Mouse (Mus musculus): ENCODE results near the gene Tmed9. TPM values are rescaled to one million over a fixed set of nuclear protein-coding genes. Genes with fewer than 3 reads are reported as not detected.
"Not testable (repeated sequence)": the region's sequence is repeated elsewhere in the genome, so short reads cannot be mapped to it uniquely, and the experiment has no call there.

The Tmed9 gene
- total RNA-seq, 4 experiments from 2014 or later = 54.1 to 64.0 (median 60.1) TPM

DNA sequence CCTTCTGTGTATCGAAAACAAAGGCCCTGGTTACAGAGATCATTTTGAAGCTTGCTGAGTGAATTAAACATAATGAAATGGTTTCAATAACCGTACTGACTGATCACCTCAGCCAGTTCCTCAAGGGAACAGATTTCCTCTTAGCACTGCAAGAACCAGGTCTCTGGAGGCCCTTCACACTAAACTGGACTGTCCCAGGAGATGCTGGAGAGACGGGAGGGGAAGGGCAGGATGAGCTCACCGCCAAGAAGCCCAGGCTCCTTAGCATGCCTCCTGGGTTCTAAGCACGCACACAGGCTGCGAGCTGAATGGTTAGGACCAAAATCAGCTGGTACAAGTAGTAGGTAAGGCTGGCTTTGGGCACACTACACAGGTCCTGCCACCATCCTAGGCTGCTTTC is 6.5 kb upstream of the Tmed9 start:
- DNase-seq (ENCODE audit: low spot score in 2 of 2) = no peak

DNA sequence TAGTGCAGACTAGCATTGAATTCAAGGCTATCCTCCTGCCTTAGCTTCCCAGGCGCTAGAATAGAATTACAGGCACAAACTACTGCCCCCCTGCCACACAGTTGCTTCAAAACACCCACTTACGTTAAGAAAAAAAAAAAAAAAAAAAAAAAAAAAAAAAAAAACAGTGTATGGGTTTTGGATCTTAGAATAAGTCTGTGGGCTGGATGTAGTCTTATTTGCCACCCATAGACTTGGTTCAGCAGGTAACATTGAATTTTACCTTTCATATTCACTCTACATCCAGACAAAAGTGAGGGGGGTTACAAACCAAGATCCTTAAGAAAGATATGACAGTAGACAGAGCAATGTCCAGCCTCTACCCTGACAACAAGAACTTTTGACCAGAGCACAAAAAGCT is 5.6 kb upstream of the Tmed9 start:
- no peak for DNase-seq (ENCODE audit: low spot score in 2 of 2)

DNA sequence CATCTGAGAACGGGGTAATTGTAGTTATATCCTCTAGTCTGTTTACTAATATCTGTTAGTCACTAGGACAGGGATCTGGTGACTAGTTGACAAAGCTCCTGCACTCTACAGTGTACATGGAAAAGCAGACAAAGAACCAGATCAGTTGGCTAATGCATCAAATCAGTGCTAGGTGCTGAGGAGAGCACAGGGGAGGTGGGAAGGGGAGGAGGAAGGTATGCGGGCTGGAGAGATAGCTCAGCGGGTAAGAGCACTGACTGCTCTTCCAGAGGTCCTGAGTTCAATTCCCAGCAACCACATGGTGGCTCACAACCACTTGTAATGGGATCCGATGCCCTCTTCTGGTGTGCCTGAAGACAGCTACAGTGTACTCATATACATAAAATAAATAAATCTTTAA is 5.0 kb upstream of the Tmed9 start:
- not testable (repeated sequence) for DNase-seq (ENCODE audit: low spot score in 2 of 2)

DNA sequence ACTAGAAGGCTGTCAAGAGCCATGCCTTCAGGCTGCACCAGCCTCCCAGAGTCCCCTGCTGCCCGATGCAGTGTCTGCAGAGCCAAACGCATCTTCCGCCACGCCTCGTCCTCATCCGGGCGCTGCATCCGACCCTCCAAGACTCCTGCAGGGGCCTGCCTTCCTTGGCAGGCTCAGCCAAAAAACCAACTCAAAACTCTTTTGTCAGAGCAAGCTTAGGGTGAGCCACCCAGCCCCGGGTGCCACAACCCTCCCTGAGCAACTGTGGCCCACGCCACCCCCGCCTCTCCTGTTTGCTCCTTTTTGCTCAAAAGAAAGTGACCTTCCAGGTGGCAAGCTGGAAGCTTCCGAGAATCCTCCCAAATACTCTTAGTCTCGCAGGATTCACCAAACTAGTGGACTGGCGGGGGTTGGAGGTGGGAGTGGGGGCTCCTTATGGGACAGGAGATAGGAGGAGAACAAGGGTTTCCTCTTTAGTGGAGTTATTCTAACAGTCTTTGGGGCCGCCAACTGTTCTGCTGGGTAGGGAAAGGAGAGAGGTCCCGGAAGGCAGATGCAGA is 3.7 kb upstream of the Tmed9 start:
- no peak for DNase-seq (ENCODE audit: low spot score in 2 of 2)

DNA sequence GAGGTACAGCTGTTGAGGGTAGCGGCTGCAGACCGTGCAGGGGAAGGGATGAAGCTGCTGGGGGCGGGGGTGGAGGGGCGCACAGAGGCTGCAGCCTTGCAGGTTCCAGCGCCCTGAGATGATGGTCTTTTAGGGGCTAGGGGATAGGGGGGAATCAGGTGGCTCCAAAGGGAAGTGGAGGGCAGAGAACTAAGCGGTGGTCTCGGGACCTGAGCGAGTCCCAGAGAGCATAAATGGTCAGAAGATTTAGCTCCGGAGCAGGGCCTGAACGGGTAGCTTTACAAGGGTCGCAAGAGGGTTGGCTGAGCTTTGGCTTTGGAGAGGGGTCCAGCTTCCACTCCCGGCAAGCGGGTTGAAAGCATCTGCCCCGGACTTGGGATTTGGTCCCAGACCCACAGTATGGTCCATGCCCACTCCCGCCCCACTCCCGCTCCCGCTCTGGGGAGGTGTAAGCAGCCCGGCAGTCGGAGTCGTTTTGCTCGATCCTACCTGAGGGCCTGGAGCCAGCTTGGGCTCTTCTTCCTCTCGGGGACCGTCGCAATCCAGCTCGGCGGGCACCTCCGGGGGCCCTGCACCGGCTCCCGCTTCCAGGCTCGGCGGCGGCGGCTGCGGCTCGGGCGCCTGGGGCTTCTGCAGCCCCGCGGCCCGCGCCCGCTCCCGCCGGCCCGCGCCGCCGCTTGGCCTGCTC is 3.1 kb upstream of the Tmed9 start:
- DNase-seq (ENCODE audit: low spot score in 2 of 2) = no peak

DNA sequence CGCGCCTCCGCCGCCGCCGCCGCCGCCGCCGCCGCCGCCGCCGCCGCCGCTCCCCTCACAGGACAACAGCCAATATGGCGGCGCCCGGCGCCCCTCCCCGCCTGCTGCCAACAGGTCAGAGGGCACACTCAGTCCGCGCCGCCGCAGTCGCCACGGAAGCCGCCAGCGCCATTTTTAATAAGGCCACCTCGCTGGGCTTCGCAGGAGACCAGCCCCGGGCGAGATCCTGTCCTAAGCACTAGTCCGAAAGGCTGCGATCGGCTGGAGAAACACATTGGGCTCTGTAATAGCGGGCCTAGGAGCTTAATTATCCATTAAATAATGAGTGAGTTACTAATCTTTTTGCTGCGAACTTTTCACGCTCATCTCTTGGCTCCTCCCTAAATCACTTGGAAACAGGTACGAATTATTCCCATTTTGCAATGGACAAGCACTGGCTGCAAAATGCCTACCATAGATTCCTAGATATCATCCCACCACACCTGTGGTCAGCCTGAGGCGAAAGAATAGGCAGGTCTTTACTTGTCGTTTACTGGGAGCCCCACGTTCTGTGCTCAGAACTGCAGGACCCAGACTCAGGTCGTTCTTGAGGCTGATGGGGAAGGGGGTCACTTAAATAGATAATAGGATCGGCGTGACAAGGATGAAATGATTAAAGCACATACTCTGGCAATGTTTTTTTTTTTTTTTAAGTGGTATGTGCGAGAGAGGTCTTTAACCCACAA is 2.3 kb upstream of the Tmed9 start, which contains the start of gene Fam193b:
Gene Fam193b (minus strand): TSS at position 94 of the 725 bp plus-strand sequence.
- DNase-seq (ENCODE audit: low spot score in 2 of 2) = peak; percentile 88 to 91

DNA sequence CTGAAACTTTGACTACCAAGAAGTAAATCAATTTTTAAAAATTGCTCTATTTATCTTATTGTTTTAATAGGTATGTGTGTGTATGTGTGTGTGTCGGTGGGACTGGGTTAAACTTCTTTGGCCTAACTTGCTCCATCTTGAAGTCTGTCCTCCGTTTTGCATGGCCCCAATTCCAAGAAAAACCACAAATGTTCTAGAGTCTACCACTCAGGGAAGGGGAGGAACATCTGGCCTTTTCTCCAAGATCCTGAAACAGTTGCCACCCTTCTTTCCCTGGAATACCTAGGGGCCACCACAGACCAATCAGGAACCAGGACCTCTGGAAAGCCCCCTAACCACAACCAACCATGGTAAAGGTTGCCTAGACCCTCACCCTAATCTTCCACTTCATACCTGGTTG is 1.6 kb upstream of the Tmed9 start:
- DNase-seq (ENCODE audit: low spot score in 2 of 2) = no peak

DNA sequence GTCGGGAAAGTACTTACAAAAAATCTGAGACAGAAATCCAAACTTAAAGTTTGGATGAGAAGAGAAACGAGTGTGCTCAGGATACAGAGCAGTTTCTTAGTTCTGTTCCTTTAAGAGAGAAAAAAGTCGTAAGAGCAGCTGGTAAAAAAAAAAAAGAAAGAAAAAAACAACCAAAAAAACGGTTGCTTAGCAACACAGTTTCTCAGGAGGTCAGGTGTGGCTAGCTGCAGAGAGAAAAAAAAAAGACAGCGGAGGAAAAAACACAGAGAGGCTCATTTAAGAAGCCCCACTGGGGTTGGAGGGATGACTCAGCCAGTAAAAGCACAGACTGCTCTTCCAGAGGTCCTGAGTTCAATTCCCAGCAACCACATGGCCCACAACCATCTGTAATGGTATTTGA is 789 bp downstream of the Tmed9 start:
- no peak for DNase-seq (ENCODE audit: low spot score in 2 of 2)

DNA sequence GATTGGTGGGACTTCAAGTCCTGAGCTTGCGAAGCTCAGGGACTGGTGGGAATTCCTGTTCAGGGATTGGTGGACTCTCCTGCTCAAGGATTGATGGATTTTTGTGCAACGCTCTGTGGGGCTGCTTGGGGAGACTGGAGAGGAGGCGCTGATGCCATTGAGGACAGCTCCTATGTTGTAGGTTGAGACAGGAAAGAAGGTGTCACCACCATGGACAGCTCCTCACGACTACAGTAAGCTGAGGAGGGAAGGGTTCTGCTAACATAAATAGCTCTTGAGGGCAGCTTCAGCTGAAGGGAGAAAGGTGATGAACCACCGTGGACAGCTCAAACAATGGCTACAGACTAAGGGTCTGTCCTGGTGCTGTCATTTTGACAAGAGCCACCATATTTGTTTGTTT is 2.4 kb downstream of the Tmed9 start:
- no peak for DNase-seq (ENCODE audit: low spot score in 2 of 2)

DNA sequence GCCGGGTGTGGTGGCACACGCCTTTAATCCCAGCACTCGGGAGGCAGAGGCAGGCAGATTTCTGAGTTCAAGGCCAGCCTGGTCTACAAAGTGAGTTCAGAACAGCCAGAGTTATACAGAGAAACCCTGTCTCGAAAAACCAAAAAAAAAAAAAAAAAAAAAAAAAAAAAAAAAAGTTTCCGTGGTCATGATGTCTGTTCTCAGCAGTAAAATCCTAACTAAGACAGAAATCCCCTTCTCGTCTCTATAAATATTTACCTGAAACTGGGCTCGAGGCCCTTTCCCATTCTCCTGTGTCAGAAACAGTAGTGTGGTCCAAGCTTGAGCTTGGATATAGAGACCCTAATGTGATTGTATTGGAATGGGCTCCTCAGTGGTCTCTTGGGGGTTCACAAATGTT is 3.3 kb downstream of the Tmed9 start:
- not testable (repeated sequence) for DNase-seq (ENCODE audit: low spot score in 2 of 2)

DNA sequence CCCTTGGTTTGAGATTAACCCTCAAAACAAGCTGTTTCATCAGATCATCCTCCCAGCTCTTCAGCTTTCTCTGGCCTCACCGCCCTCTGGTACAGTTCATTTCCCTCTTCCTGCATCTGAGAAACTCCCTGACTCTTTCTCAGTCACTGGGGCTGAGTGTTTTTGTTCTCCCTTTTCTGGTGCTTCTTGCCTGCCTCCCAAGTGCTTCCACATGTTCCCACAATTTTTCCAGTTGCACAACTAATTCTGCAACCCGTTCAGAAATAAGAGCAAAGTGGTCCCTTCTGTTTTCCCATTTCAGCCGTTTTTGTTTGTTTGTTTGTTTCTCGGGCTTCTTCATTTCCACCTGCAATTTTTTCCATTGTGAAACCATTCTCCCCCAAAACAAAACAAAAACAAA is 4.6 kb downstream of the Tmed9 start:
- DNase-seq (ENCODE audit: low spot score in 2 of 2) = no peak

DNA sequence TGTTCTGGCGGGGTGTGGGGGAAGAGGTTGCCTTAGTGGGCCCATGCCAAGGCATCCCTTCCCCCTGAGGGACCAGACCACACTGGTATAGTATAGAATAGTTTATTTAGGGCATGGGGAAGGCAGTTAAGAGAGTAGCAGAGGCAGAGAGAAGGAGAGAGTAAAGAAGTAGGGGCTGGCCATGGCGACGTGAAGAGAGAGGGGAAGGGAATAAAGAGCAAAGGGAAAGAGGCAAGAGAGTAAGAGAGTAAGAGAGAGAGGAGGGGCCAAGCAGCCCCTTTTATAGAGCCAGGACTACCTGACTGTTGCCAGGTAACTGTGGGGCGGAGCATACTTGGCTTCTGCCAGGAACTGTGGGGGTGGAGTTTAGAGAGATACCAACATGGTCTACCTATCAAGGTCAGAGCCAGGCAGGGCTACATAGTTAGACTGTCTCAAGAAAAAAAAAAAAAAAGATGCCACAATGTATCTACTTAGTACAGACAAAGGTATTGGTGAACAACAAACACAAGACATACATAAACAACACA is 18.5 kb downstream of the Tmed9 start:
- no peak for DNase-seq (ENCODE audit: low spot score in 2 of 2)

DNA sequence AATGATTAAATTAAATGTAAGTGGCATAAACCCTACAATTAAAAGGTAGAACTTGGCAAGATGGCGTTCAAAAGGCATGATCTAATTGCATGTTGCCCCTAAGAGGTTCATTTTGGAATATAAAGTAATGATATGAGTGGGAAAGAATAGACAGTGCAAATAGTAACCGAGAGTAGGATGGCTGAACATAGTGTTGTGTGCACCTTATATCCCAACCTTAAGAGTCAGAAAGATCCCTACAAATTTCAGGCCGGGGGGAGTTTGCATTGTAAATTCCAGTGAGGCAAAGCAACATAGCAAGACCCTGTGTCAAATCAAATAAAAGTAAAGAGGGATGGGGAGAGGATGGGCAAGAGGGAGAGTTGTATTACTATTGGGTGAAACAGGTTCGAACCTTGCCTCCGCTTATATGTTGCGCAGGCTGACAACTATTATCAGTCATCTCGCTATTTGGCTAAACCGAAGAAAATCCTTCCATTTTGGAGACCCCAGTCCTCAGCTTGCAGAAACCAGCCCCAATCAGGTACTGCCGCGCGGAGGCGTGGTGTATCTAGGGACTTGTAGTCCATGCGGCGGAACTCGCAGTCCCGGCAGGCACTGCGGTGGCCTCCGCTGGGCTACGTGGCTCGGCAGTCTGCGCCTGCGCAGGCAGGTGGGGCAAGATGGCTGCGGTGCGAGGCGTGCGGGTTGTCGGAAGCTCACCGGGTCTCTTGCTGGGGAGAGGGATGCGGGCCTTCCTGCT is 19.2 kb downstream of the Tmed9 start:
- peak; percentile 88 to 94 for DNase-seq (ENCODE audit: low spot score in 2 of 2)

DNA sequence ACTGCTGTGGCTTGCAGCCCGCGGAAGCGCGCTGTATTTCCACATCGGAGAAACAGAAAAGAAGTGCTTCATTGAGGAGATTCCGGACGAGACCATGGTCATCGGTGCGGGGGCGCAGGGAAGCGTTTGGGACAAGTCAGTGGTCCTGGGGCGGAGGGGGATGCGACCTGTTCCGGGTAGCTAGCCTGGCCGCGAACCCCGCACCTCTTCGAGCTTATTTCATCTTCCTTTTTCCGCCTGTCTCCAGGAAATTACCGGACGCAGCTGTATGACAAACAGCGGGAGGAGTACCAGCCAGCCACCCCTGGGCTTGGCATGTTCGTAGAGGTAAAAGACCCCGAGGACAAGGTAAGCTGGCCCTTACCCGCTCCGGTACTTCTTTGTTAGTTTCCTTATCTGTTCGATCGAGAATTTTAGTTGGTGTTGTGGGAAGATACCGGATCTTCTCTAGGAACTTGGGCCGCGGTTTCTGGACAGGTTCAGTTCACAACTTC is 19.8 kb downstream of the Tmed9 start:
- no peak for DNase-seq (ENCODE audit: low spot score in 2 of 2)

DNA sequence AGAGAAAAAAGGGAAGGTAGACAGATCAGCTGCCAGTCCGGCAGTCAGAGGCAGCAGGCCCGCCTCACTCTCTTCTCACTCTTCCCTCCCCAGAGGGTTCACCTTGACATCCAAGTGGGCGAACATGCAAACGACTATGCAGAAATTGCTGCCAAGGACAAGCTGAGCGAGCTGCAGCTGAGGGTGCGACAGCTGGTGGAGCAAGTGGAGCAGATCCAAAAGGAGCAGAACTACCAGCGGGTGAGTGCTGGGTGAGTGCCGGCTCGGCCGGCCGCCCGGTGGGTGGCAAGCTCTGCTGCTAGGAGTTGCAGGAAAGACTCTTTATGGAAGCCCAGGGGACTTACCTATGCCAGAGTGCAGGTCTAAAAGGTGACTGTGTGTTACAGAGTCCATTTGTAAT is 21.8 kb downstream of the Tmed9 start:
- peak; percentile 35 to 37 for DNase-seq (ENCODE audit: low spot score in 2 of 2)

DNA sequence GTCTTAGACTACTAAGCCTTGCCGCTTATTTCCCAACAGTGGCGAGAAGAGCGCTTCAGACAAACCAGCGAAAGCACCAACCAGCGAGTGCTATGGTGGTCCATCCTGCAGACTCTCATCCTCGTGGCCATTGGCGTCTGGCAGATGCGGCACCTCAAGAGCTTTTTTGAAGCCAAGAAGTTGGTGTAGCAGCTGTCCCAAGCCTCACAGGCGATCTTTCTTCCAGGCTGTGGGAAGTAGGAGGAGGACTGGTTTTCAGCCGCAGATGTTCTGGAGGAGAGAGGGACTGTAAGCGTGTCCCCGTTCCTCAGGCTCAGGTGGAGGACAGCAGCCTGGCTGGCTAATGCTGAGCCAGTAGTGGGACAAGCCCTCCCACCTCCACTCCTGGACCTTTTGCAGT is 23.3 kb downstream of the Tmed9 start:
- no peak for DNase-seq (ENCODE audit: low spot score in 2 of 2)

DNA sequence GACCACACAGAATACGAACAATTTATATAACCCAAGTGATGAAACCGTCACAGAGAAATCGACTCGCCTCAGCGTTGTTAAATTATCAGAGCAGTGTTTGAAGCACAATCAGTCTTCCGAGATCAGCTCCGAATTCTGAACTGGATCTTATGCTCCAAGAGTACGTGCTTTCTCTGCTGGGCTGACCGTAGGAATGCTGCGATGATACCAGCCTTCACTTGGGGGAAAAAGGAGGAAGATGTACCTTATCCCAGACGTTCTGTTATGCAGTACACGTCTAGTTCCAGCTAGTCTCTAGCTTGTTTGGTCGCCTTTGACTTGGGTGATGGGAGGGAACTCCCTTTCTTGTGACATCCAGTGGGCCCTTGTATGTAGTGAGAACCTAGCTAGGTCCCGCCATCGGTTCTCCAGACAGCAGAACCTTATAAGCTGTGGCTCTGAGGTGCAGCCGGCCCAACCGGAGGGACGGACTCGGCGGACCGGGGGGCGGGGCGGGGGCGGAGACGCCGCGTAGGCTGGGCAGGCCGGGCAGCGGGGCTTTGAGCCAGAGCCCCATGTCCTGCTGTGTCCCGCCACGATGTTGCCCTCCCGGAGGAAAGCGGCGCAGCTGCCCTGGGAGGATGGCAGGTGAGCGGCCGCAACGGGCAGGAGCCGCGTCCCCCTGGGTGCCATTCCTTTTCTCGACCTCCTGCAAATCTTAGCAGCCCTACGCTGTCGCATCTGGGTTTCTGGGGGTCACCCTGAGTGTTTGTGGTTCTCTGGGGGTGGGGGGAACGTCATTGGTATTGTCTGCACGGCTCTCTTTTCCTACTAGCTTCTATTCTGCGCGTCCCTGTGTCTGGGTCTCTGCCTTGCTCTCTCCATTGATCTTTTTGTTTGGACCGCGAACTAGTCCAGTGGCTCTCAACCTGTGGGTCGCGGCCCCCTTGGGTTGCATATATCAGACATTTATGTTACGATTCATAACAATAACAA is 26.3 kb downstream of the Tmed9 start, which contains the start of gene B4galt7:
Gene B4galt7 (plus strand): TSS at position 331 of the 975 bp plus-strand sequence.
- peak; percentile 82 for DNase-seq (ENCODE audit: low spot score in 2 of 2)

DNA sequence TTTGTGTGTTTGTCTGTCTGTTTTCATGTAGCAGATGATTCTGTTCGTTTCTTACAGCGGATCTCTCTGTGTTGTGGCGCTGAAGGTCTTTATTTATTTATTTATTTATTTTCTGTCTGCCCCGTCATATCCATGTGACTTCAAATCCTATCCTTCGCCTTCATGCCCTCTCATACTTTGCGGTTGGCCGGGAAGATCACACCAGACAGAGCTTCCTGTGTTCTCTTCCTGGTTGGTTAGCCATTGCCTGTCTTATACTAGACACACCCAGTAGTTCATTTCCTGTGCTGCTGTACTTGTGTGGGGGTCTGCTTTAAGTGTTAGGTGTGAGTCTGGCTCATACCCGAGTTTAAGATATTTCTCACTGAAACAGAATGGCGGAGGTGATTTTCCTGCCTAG is 27.1 kb downstream of the Tmed9 start:
- DNase-seq (ENCODE audit: low spot score in 2 of 2) = no peak

DNA sequence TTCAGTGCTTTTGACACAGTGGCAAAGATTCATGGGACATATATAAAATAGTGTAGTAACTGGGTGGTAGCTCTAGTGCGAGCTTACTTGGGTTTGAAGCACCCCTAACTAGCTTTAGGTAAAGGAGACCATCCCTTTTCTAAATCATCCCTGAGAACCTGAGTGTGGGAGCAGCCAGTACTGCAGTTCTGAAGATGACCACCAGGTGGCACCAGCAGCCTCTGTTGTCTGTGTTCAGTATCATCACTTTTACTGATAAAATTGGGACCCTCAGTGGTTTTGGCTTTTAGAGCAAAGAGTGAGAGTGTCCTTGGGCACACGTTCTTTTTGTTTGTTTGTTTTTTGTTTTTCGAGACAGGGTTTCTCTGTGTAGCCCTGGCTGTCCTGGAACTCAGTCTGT is 28.1 kb downstream of the Tmed9 start:
- peak; percentile 52 to 57 for DNase-seq (ENCODE audit: low spot score in 2 of 2)

DNA sequence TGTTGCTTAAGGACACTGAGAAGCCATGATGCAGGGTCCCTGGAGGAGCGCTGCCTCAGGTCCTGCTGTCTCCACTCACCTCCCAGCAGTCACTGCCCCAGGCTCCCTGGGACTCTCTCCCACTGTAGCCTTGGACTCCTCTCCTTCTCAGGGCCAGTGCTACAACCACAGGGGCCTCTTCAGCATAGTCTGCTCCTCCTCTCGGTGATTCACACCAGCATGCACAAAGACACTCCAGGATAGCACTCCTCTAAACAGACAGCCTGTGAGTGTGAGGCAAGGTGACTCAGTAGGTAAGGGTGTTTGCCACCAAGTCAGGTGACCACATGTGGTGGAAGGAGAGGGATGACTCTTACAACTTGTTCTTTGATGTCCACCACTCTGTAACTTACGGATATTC is 31.1 kb downstream of the Tmed9 start:
- no peak for DNase-seq (ENCODE audit: low spot score in 2 of 2)

Measured in gastrocnemius, adult 8-10 months (tissue).